In genomic region chr1:58238440-58238839, GRCm38 (mm10) we compare ENCODE assay signal across 23 mouse cellular contexts. TPM values are rescaled to one million over a fixed set of nuclear protein-coding genes. Genes with fewer than 3 reads are reported as not detected.
"Had no signal": no experiment of that assay in that cellular context is flagged by ENCODE, and none has a peak within 500 bp of the region (broad histone marks: within the 10 kb centered on the region; RNA-seq: fewer than 3 reads in every experiment).

No protein-coding gene starts in this region.

- H3K9me3 ChIP-seq: limb, embryonic 15.5 days; liver, embryonic 12.5 days; liver, embryonic 15.5 days; megakaryocyte, embryonic 14.5 days had no signal

- H3K36me3 ChIP-seq: limb, embryonic 15.5 days; liver, embryonic 12.5 days; liver, embryonic 15.5 days had no signal

- H3K4me1 ChIP-seq: liver, embryonic 12.5 days; liver, embryonic 15.5 days; megakaryocyte, embryonic 14.5 days had no signal

- H3K27ac ChIP-seq: kidney, postnatal 0 days; layer of hippocampus, adult 2 months; liver, embryonic 12.5 days; liver, embryonic 15.5 days; macrophage had no signal

- H3K4me2 ChIP-seq: limb, embryonic 15.5 days; liver, embryonic 12.5 days; liver, embryonic 15.5 days; midbrain, embryonic 11.5 days had no signal

- H3K9ac ChIP-seq: limb, embryonic 15.5 days; liver, embryonic 12.5 days; liver, embryonic 15.5 days had no signal

- H3K27me3 ChIP-seq: limb, embryonic 15.5 days; liver, embryonic 12.5 days; liver, embryonic 15.5 days had no signal

- DNase-seq: layer of hippocampus, adult 9-11 months; lung, adult 2 months; midbrain, embryonic 14.5 days; thymus, adult 18-20 months; thymus, postnatal 36 days had no signal

- H3K4me3 ChIP-seq: layer of hippocampus, adult 2 months; limb, embryonic 15.5 days; liver, embryonic 12.5 days; liver, embryonic 15.5 days; megakaryocyte, embryonic 14.5 days had no signal

- ATAC-seq: liver, embryonic 12.5 days had no signal

RNA-seq across cellular contexts. Expression of gene Aox4, which starts 28.2 kb away (rescaled TPM):
- polyA plus RNA-seq: large intestine, adult 2 months; macrophage; midbrain, embryonic 11.5 days; spleen, adult 2 months had no signal

RNA-seq across cellular contexts. Expression of gene Aox2, which starts 39.7 kb away (rescaled TPM):
- total RNA-seq: layer of hippocampus, adult 2 months; layer of hippocampus, postnatal 25 days; left cerebral cortex, adult 18-20 months; left cerebral cortex, postnatal 25 days had no signal
- polyA plus RNA-seq: limb, embryonic 11.5 days; liver, embryonic 12.5 days; liver, embryonic 15.5 days; lung, adult 2 months; lung, embryonic 16.5 days; midbrain, embryonic 11.5 days; midbrain, postnatal 0 days; neural tube, embryonic 11.5 days; neural tube, embryonic 14.5 days had no signal
